Mouse (Mus musculus): ENCODE data around the gene Papss2. TPM values are rescaled to one million over a fixed set of nuclear protein-coding genes. Genes with fewer than 3 reads are reported as not detected.

Papss2 gene
- polyA plus RNA-seq, 1 experiment, result 0.01 TPM

GRCm38 (mm10) chr19:32604563-32605252, 9.1 kb downstream of the Papss2 start:
- TF ChIP-seq GATA1 (IDR thresholded peaks at IDR 0.05; ENCODE audit: low read length), result no peak
- TF ChIP-seq TAL1 (IDR thresholded peaks at IDR 0.05; ENCODE audit: low read length), result no peak
- H3K4me1 ChIP-seq (ENCODE audit: control insufficient read depth), result peaks cover 2% of the 10 kb centered on the region; the same call in 1 of the 2 replicates
- no peaks in the 10 kb centered on the region for H3K9me3 ChIP-seq (ENCODE audit: control insufficient read depth, low read length)
- H3K36me3 ChIP-seq (ENCODE audit: control insufficient read depth), result no peaks in the 10 kb centered on the region
- no peaks in the 10 kb centered on the region for H3K27me3 ChIP-seq (ENCODE audit: control insufficient read depth)
- H3K4me3 ChIP-seq (replicated peaks), result no peak overlapping the region

DNA sequence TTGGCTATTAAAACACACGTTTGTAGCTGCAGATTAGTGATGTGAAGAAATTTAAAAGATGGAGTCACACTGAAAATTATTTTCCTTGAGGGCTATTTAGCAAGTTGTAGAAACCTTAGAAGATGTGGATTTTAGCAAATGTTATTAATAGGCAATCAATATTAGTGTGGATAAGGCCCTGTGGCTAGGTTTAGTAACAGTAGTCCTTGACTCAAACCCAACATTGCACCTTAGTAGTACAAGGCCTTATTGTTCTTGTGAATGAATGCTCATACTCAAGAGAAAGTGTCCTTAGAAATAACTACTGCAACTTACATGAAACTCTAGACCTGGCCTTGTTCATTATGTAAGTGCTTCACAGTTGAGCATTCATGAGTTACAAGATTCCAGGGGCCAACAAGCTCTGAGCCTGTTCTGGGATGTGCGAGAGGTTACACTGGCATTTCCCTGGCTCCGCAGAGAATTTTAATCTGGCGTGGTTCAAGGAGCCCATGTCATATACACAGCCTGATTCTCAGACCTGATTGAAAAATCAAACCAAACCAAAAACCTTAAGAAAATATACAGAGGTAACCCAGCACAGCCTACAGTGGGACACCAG, 10.7 kb downstream of the Papss2 start:
- H3K36me3 ChIP-seq (ENCODE audit: control insufficient read depth), result no peaks in the 10 kb centered on the region
- peaks cover 2% of the 10 kb centered on the region; the same call in 1 of the 2 replicates for H3K4me1 ChIP-seq (ENCODE audit: control insufficient read depth)
- TF ChIP-seq TAL1 (IDR thresholded peaks at IDR 0.05; ENCODE audit: low read length), result no peak
- TF ChIP-seq GATA1 (IDR thresholded peaks at IDR 0.05; ENCODE audit: low read length), result no peak
- H3K9me3 ChIP-seq (ENCODE audit: control insufficient read depth, low read length), result no peaks in the 10 kb centered on the region
- no peaks in the 10 kb centered on the region for H3K27me3 ChIP-seq (ENCODE audit: control insufficient read depth)
- no peak overlapping the region for H3K4me3 ChIP-seq (replicated peaks)

GRCm38 (mm10) chr19:32607036-32607435, 11.4 kb downstream of the Papss2 start:
- no peaks in the 10 kb centered on the region for H3K9me3 ChIP-seq (ENCODE audit: control insufficient read depth, low read length)
- no peak overlapping the region for H3K4me3 ChIP-seq (replicated peaks)
- no peaks in the 10 kb centered on the region for H3K27me3 ChIP-seq (ENCODE audit: control insufficient read depth)
- TF ChIP-seq TAL1 (IDR thresholded peaks at IDR 0.05; ENCODE audit: low read length), result no peak
- no peak for TF ChIP-seq GATA1 (IDR thresholded peaks at IDR 0.05; ENCODE audit: low read length)
- H3K36me3 ChIP-seq (ENCODE audit: control insufficient read depth), result no peaks in the 10 kb centered on the region
- H3K4me1 ChIP-seq (ENCODE audit: control insufficient read depth), result peaks cover 2% of the 10 kb centered on the region; the same call in 1 of the 2 replicates

GRCm38 (mm10) chr19:32611386-32612092, 15.9 kb downstream of the Papss2 start:
- Histone ChIP-seq H3K9me3 (ENCODE audit: control insufficient read depth, low read length) (no peaks in the 10 kb centered on the region), H3K27me3 (ENCODE audit: control insufficient read depth) (no peaks in the 10 kb centered on the region), H3K4me3 (replicated peaks) (no peak overlapping the region)

GRCm38 (mm10) chr19:32614046-32614771, 18.6 kb downstream of the Papss2 start:
- no peaks in the 10 kb centered on the region for H3K36me3 ChIP-seq (ENCODE audit: control insufficient read depth)
- no peaks in the 10 kb centered on the region for H3K9me3 ChIP-seq (ENCODE audit: control insufficient read depth, low read length)
- no peaks in the 10 kb centered on the region for H3K4me1 ChIP-seq (ENCODE audit: control insufficient read depth)
- no peak overlapping the region for H3K4me3 ChIP-seq (replicated peaks)
- no peaks in the 10 kb centered on the region for H3K27me3 ChIP-seq (ENCODE audit: control insufficient read depth)
- no peak for TF ChIP-seq TAL1 (IDR thresholded peaks at IDR 0.05; ENCODE audit: low read length)
- TF ChIP-seq GATA1 (IDR thresholded peaks at IDR 0.05; ENCODE audit: low read length), result no peak

More at GRCm38 (mm10) chr19:32611386-32612092, 15.9 kb downstream of the Papss2 start:
- TF ChIP-seq GATA1 (IDR thresholded peaks at IDR 0.05; ENCODE audit: low read length) (no peak), TAL1 (IDR thresholded peaks at IDR 0.05; ENCODE audit: low read length) (no peak)
- Histone ChIP-seq H3K36me3 (ENCODE audit: control insufficient read depth) (no peaks in the 10 kb centered on the region), H3K4me1 (ENCODE audit: control insufficient read depth) (no peaks in the 10 kb centered on the region)

DNA sequence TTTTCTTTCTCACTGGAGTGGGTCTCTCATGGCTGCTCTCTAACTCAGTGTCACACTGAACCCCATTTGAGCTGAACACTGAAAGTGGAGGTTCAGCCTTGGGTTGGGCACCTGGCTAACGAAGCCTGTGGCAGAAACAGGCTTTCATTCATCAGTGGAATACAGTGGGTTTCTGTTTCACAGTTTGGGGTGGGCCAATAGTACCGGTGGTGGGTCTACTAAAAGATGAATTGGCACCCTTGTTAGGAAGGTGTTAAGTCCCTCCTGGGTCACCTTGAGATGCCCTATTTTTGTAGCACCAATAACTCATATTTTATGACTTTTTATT, 19.1 kb downstream of the Papss2 start:
- TF ChIP-seq GATA1 (IDR thresholded peaks at IDR 0.05; ENCODE audit: low read length) (no peak), TAL1 (IDR thresholded peaks at IDR 0.05; ENCODE audit: low read length) (no peak)
- H3K4me3 ChIP-seq (replicated peaks), result no peak overlapping the region
- H3K4me1 ChIP-seq (ENCODE audit: control insufficient read depth), result no peaks in the 10 kb centered on the region
- H3K27me3 ChIP-seq (ENCODE audit: control insufficient read depth), result no peaks in the 10 kb centered on the region
- H3K36me3 ChIP-seq (ENCODE audit: control insufficient read depth), result no peaks in the 10 kb centered on the region
- H3K9me3 ChIP-seq (ENCODE audit: control insufficient read depth, low read length), result no peaks in the 10 kb centered on the region

GRCm38 (mm10) chr19:32616646-32617045, 21.1 kb downstream of the Papss2 start:
- TF ChIP-seq TAL1 (IDR thresholded peaks at IDR 0.05; ENCODE audit: low read length) (no peak), GATA1 (IDR thresholded peaks at IDR 0.05; ENCODE audit: low read length) (no peak)
- H3K36me3 ChIP-seq (ENCODE audit: control insufficient read depth), result no peaks in the 10 kb centered on the region
- H3K4me3 ChIP-seq (replicated peaks), result no peak overlapping the region
- no peaks in the 10 kb centered on the region for H3K4me1 ChIP-seq (ENCODE audit: control insufficient read depth)
- no peaks in the 10 kb centered on the region for H3K9me3 ChIP-seq (ENCODE audit: control insufficient read depth, low read length)
- no peaks in the 10 kb centered on the region for H3K27me3 ChIP-seq (ENCODE audit: control insufficient read depth)

DNA sequence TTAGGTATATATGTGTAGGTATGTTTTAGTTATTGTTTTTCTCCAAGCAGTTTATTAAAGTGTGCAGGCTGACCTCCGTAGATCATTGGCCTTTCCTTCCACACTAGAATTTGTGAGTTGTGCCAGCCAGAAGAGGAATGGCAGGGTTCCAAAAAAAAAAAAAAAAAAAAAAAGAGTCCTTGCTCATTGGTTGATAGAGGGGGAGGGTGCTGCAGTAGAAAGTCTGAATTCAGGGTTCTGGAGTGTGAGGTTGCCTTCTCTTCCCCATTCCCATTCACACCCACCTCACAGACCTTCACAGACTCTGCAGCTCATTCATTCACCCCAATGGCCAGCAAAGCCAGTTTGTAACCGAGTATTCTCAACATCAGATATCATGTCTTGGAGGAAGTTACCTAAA, 24.1 kb downstream of the Papss2 start:
- Histone ChIP-seq H3K4me1 (ENCODE audit: control insufficient read depth) (no peaks in the 10 kb centered on the region), H3K4me3 (replicated peaks) (no peak overlapping the region), H3K36me3 (ENCODE audit: control insufficient read depth) (no peaks in the 10 kb centered on the region), H3K9me3 (ENCODE audit: control insufficient read depth, low read length) (no peaks in the 10 kb centered on the region), H3K27me3 (ENCODE audit: control insufficient read depth) (no peaks in the 10 kb centered on the region)
- no peak for TF ChIP-seq GATA1 (IDR thresholded peaks at IDR 0.05; ENCODE audit: low read length)
